Mouse (Mus musculus) CH12.LX (cell line): Measurements from ENCODE around the gene Map1lc3b.

Source experiments
- CHD1 ChIP-seq: IDR thresholded peaks from 2 replicates; pipeline ENCODE4 v1.6.1; 2012; ENCODE audit warnings: low read depth, low read length, improper control_type of control experiment, inconsistent platforms
- CTCF ChIP-seq, 2 experiments: IDR thresholded peaks in 1 of 2; conservative IDR thresholded peaks in 1 of 2; 2 replicates each; pipeline ENCODE4 v1.5.1; 2011 to 2012; ENCODE audit warnings: low read depth in 2 of 2, low read length in 2 of 2, improper control_type of control experiment in 1 of 2, inconsistent platforms in 1 of 2, mild to moderate bottlenecking in 1 of 2, moderate library complexity in 1 of 2
- E2F4 ChIP-seq: IDR thresholded peaks from 2 replicates; pipeline ENCODE4 v1.6.1; 2011; ENCODE audit warnings: low read depth, low read length, improper control_type of control experiment; ENCODE audit not compliant: insufficient replicate concordance
- ELF1 ChIP-seq: IDR thresholded peaks from 2 replicates; pipeline ENCODE4 v1.6.1; 2014; ENCODE audit warnings: low read depth, mild to moderate bottlenecking, inconsistent platforms, low read length, improper control_type of control experiment
- EP300 ChIP-seq: IDR thresholded peaks from 2 replicates; pipeline ENCODE4 v1.6.1; 2011; ENCODE audit warnings: low read length, improper control_type of control experiment
- JUN ChIP-seq: IDR thresholded peaks from 2 replicates; pipeline ENCODE4 v1.6.1; 2011; ENCODE audit warnings: low read depth, mild to moderate bottlenecking, low read length, improper control_type of control experiment, moderate library complexity; ENCODE audit not compliant: insufficient read depth
- MAFK ChIP-seq: IDR thresholded peaks from 2 replicates; pipeline ENCODE4 v1.6.1; 2011; ENCODE audit warnings: low read length, improper control_type of control experiment; ENCODE audit not compliant: insufficient replicate concordance
- MEF2A ChIP-seq: IDR thresholded peaks from 2 replicates; pipeline ENCODE4 v1.6.1; 2014; ENCODE audit warnings: low read depth, mild to moderate bottlenecking, inconsistent platforms, low read length, improper control_type of control experiment, borderline replicate concordance
- SIN3A ChIP-seq: IDR thresholded peaks from 2 replicates; pipeline ENCODE4 v1.6.1; 2012; ENCODE audit warnings: low read length, improper control_type of control experiment, inconsistent platforms
- UBTF ChIP-seq: IDR thresholded peaks from 2 replicates; pipeline ENCODE4 v1.6.1; 2012; ENCODE audit warnings: low read depth, mild to moderate bottlenecking, inconsistent platforms, low read length, improper control_type of control experiment, moderate library complexity
- ZC3H11A ChIP-seq: IDR thresholded peaks from 2 replicates; pipeline ENCODE4 v1.6.1; 2012; ENCODE audit warnings: low read depth, mild to moderate bottlenecking, inconsistent platforms, low read length, improper control_type of control experiment
- ZNF384 ChIP-seq: IDR thresholded peaks from 2 replicates; pipeline ENCODE4 v1.6.1; 2012; ENCODE audit warnings: low read depth, low read length, improper control_type of control experiment, inconsistent platforms

GRCm38 (mm10) chr8:121643384-121643783, 53.2 kb downstream of the Map1lc3b start:
- no peak for TF ChIP-seq CTCF (conservative IDR thresholded peaks at IDR 0.05 in 1 of 2, IDR thresholded peaks at IDR 0.05 in 1 of 2; ENCODE audit: low read depth in 2 of 2, low read length in 2 of 2)
- TF ChIP-seq MAFK = no peak
- no peak for TF ChIP-seq ZNF384
- no peak for TF ChIP-seq JUN
- no peak for TF ChIP-seq EP300
- no peak for TF ChIP-seq ELF1
- no peak for TF ChIP-seq UBTF
- TF ChIP-seq ZC3H11A = no peak
- no peak for TF ChIP-seq E2F4
- no peak for TF ChIP-seq MEF2A
- no peak for TF ChIP-seq SIN3A
- no peak for TF ChIP-seq CHD1
